Mouse (Mus musculus): ENCODE measurements around the gene Mycbp.

The Mycbp gene

GRCm38 (mm10) chr4:123904333-123905125, at the start of gene Mycbp:
Gene Mycbp (plus strand): TSS chr4:123904832.
- DNase-seq (ENCODE audit: low spot score in 2 of 2): peak; percentile 98 to 99

DNA sequence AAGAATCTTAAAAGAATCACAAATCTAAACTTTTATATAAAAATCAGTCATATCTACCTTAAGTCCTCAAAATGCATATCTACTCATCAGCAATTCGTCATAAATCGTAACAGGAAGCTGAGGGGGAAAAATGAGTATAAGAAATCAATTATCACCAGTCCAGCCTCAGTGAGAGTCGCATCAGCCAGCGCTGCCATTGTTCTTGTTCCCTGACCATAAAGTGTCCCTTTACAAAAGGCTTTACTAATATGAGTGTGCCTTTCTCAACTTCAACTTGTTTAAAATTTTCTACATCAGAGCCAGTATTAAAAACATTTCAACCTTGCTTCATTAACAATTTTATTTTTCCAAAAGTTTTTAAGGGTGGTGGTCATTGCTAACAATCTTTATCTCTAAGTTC, 47.7 kb upstream of the Mycbp start:
- DNase-seq (ENCODE audit: low spot score in 2 of 2): no peak

DNA sequence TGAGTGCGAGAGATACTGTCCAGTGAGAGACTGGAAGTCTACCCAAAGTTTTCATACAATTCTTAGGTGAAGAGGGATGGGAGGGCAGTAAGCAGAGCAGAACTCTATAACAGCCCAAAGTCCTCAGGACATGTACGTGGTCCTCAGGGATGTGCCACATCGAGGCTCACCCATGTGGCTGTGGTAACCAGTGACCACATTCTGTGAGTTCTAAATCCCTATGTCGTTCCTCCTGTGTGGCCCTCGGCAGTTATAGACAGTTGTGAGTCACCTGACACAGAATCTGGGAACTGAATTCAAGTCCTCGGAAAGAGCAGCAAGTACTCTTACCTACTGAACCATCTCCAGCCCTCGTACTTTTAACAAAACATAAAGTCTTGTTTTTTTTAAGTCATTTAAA, 46.5 kb upstream of the Mycbp start:
- DNase-seq (ENCODE audit: low spot score in 2 of 2): no peak

DNA sequence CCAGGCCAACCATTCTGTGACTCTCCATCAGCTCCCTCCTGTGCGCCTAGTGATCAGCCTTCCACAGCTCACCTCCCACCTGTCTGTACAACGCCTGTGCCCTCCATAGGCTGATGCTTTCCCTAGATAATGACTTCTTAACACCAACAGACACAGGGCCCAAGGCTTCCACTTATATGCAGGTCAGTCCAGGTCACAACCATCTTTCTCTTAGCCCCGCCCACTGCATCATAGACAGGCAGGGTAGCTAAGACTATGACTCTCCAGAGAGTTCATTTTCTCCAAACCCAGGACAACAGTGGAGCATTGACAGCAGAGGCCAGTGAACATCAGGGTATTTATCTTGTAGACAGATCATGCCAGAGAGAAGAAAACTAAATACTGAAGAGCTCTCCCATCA, 45.3 kb upstream of the Mycbp start, which contains the start of gene 4933427I04Rik:
4933427I04Rik (plus strand) TSS at position 301 of the 400 bp plus-strand sequence.
- no peak for DNase-seq (ENCODE audit: low spot score in 2 of 2)

- DNase-seq (ENCODE audit: low spot score in 2 of 2): no peak
These were observed 44.8 kb upstream of the Mycbp start for GRCm38 (mm10) chr4:123859803-123860202.

DNA sequence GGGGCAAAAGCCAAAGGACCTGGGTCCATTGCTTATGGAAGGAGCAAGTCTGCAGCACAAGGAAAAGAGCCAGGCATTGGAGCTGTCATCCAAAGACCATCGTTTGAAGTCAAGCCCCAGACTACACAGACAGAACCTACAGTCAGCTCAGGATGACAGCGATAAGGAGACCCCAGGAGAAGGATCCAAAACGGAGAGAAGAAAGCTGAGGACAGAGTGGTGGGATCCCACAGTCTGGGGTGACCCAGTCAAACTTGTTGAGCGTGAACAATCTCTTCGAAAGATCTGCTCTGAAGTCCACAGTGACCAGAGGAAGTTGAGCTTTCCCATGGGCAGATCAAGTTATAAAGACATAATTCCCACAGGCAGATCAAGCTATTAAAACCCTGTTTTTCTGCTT, 44.0 kb upstream of the Mycbp start:
- no peak for DNase-seq (ENCODE audit: low spot score in 2 of 2)

GRCm38 (mm10) chr4:123893726-123894125, 10.9 kb upstream of the Mycbp start:
- DNase-seq (ENCODE audit: low spot score in 2 of 2): no peak

GRCm38 (mm10) chr4:123894295-123894694, 10.3 kb upstream of the Mycbp start:
- DNase-seq (ENCODE audit: low spot score in 2 of 2): no peak

DNA sequence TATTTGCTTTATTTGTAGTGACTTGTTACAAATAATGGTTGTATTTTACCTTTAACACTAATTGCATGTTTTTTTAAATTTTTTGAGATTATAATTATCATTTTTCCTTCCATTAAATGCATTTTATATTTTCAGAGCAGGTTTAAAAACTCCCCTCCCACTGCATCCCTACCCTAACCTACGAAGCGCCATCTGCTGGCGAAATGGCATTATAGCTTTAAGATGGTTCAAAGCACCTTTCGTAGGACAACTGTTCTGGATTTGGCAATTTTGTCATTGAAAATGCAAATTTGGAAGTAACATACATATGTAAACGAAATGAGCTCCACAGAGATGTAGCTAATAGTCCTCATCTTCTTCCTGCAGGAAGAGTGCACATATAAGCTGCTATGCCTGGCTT, 5.9 kb upstream of the Mycbp start:
- DNase-seq (ENCODE audit: low spot score in 2 of 2): peak in 1 of 2 experiments; percentile 27

DNA sequence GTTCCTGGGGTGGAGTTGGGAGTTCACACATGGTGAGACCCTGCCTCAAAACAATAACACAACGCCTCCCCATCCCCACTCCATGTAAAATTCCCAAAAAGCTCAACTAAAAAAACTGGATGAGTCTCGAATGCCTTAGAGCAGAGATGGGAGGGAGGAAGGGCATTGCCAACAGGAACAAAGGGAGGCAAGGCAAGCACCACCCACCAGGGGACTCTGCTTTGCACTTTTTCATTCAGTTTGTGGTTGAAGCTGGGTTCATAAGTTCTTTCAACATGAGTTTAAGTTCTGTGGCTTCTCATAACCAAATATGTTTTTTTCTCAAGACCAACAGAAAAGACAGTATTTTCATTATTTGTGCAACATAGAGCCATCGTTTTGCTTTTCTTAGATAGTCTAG, 1.2 kb upstream of the Mycbp start:
- no peak for DNase-seq (ENCODE audit: low spot score in 2 of 2)

DNA sequence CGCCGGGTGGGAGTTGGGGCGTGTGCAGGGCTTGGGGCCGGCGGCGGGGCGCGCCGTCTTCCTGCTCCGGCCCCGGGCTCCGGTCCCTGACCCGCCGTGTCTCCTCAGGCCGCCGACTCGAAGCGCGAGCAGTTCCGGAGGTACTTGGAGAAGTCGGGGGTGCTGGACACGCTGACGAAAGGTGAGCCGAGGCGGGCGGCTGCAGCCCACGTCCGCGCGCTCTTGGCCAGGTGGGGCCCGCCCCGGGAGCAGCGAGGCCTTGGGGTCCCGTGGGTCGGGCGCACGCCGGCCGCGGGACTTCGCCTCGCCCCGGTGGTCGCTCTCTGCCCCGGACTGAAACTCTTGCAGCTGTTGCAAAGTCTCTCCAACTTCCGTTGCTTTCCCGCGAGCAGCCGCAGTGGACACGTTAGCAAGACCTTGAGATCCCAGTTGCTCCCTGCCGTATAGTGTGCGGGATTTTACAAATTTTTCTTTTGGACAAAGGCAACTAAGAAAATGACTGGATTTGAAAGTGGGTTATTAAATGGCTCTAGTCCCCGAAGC, 565 bp downstream of the Mycbp start:
- DNase-seq (ENCODE audit: low spot score in 2 of 2): no peak

DNA sequence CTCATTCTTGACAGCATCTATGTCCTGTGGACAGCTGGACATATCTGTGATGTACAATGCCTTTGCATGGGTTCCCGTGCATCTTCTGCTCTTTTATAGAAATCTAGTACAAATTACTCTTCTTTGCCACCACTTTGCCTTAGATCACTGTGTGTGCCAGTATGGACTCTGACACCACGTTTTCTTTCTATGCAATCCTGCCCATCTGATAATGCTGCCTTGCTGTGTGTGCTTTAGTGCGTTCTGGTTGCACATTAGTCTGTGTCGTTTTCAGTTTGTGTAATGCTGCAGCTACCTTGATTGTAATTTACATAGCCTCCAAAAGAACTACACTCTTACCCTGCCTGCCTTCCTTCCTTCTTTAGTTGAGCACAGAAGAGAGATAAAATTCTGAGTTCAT, 6.9 kb downstream of the Mycbp start:
- DNase-seq (ENCODE audit: low spot score in 2 of 2): no peak

DNA sequence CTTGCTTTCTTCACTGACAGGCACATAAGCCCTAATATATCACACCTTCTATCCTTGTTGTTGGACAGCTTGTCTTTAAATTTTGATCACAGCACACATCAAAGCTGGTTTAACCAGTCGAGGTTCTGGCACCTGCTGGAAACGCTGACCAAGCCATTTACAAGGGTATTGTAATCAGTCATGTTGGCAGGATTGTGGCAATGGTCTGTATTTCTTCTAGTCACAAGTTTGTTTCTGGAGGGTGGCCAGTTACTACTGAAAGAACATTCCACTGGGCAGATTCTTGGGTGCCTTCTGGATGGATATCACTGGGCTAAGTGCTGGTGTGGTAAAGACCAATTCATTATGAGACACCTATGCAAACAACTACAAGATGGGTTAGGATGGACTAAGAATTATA, 7.8 kb downstream of the Mycbp start:
- no peak for DNase-seq (ENCODE audit: low spot score in 2 of 2)

- peak; percentile 100 for DNase-seq (ENCODE audit: low spot score in 2 of 2)
These were observed 12.3 kb downstream of the Mycbp start, which contains the start of gene Rragc for GRCm38 (mm10) chr4:123916748-123917547. Gene Rragc (plus strand): TSS chr4:123917446.

GRCm38 (mm10) chr4:123917548-123918140, 13.0 kb downstream of the Mycbp start, which contains the start of gene 4930535I16Rik:
Gene 4930535I16Rik (minus strand): TSS chr4:123918022.
- DNase-seq (ENCODE audit: low spot score in 2 of 2): peak; percentile 17 to 25

GRCm38 (mm10) chr4:123918851-123919250, 14.2 kb downstream of the Mycbp start:
- DNase-seq (ENCODE audit: low spot score in 2 of 2): no peak

DNA sequence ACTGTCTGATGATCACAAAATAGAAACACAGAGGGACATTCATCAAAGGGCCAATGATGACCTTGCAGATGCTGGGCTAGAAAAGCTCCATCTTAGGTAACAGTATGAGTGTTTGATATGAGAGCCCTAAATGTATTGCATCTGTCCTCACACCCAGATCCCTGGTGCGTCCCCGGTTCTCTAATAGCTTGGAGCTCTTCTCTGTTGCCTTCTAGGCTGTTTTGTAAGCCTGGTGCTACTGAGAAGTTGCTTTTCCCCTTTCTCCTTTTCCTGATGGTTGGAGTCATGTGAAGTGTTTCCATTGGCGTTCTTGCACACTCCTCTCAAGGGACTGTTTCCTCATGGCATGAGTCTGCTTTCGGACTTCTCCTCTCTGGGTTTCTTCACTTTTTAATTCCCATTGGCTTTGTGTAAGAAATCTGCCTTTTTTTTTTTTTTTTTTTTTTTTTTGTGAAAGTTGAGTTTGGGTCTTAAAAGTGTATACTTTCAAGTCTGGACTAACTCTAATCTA, 16.5 kb downstream of the Mycbp start:
- no peak for DNase-seq (ENCODE audit: low spot score in 2 of 2)

DNA sequence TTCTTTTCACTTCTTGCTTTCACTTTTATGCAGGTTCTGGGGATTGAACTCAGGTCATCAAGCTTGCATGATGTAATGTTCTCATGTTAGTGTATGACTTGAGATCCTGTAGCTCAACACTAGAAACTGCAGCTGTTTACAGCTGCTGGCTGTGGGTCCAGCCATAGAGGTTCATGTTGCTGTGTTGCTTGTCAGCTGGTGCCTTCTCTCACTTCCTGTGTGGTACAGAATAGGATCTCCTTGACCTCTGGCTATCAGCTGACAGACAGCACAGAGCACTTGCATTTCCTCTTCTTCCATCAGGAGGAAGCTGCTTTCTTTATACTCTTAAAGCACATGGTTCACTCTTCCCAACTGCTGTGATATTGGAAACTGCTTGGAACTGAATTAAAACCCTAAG, 23.3 kb downstream of the Mycbp start:
- DNase-seq (ENCODE audit: low spot score in 2 of 2): no peak

- DNase-seq (ENCODE audit: low spot score in 2 of 2): no peak
These were observed 25.4 kb downstream of the Mycbp start for GRCm38 (mm10) chr4:123929994-123930393.

GRCm38 (mm10) chr4:123934306-123934705, 29.7 kb downstream of the Mycbp start:
- DNase-seq (ENCODE audit: low spot score in 2 of 2): no peak

- DNase-seq (ENCODE audit: low spot score in 2 of 2): no peak
These were observed 31.4 kb downstream of the Mycbp start for GRCm38 (mm10) chr4:123936059-123936458.

GRCm38 (mm10) chr4:123939838-123940237, 35.2 kb downstream of the Mycbp start:
- DNase-seq (ENCODE audit: low spot score in 2 of 2): peak; percentile 40 to 71

Data from spleen, postnatal 14 days (tissue).